Mouse (Mus musculus) cerebellum, adult 2 months (tissue): ENCODE measurements around the gene Ywhah. TPM values are rescaled to one million over a fixed set of nuclear protein-coding genes. Genes with fewer than 3 reads are reported as not detected.

Experiments used
- DNase-seq, 2 experiments: peaks; one replicate each; pipeline ENCODE4 v3.0.0; 2021
- H3K27ac ChIP-seq: fragments of 200-500 bp; 2 replicates; pipeline ENCODE4 v1.5.1; 2012; ENCODE audit warnings: low read length, control low read depth, inconsistent platforms; ENCODE audit not compliant: insufficient read depth
- H3K27me3 ChIP-seq: fragments of 200-500 bp; 2 replicates; pipeline ENCODE4 v1.6.1; 2012; ENCODE audit warnings: inconsistent platforms, mild to moderate bottlenecking, low read length, moderate library complexity; ENCODE audit not compliant: control insufficient read depth, insufficient read depth
- H3K4me1 ChIP-seq: fragments of 200-500 bp; 2 replicates; pipeline ENCODE4 v1.6.1; 2011; ENCODE audit warnings: low read length; ENCODE audit not compliant: control insufficient read depth, insufficient read depth
- H3K4me3 ChIP-seq: fragments of 200-500 bp; replicated peaks from 2 replicates; pipeline ENCODE3; 2011; ENCODE audit warnings: mild to moderate bottlenecking, low read depth, low read length, control low read depth; ENCODE audit not compliant: insufficient read depth
- CTCF ChIP-seq: fragments of 200-500 bp; IDR thresholded peaks from 2 replicates; pipeline ENCODE4 v1.5.1; 2011; ENCODE audit warnings: low read depth, mild to moderate bottlenecking, control low read depth, low read length, moderate library complexity, borderline replicate concordance; ENCODE audit not compliant: insufficient read depth
- POLR2A ChIP-seq: fragments of 200-500 bp; IDR thresholded peaks from 2 replicates; pipeline ENCODE4 v1.6.1; 2011; ENCODE audit warnings: low read length, control low read depth, borderline replicate concordance; ENCODE audit not compliant: insufficient read depth
- WGBS: fragments of 180-500 bp; shearing (Covaris S2); methylation state at CpG from one replicate; pipeline ENCODE4 v1.1.7; 2018; 5-methylcytosine and 5-hydroxymethylcytosine counted together
- polyA plus RNA-seq: library from polyadenylated mRNA; depleted of rRNA; stranded (reverse); fragments of >200 nt; gene quantifications from 2 replicates; pipeline ENCODE4 v1.2.3, GENCODE M21; 2012

The Ywhah gene
- polyA plus RNA-seq, 1 experiment, result 1,631 TPM

- 87% methylated on average over 1 of the region's 1 CpGs for WGBS
- Histone ChIP-seq H3K4me1 (peaks cover 26% of the 10 kb centered on the region), H3K4me3 (no peak overlapping the region), H3K27ac (no peak overlapping the region), H3K27me3 (no peaks in the 10 kb centered on the region)
- no peak for TF ChIP-seq POLR2A
- TF ChIP-seq CTCF, result no peak
- no peak for DNase-seq
These were observed 4.5 kb upstream of the Ywhah start for GRCm38 (mm10) chr5:33014096-33014495.

GRCm38 (mm10) chr5:33015579-33015978 is 3.0 kb upstream of the Ywhah start:
- 58% methylated on average over 5 of the region's 5 CpGs for WGBS
- H3K4me1 ChIP-seq, result peaks cover 16% of the 10 kb centered on the region
- TF ChIP-seq POLR2A (no peak), CTCF (no peak)
- no peak for DNase-seq
- H3K27me3 ChIP-seq, result no peaks in the 10 kb centered on the region
- H3K27ac ChIP-seq, result no peak overlapping the region
- no peak overlapping the region for H3K4me3 ChIP-seq

GRCm38 (mm10) chr5:33018189-33018560 is 441 bp upstream of the Ywhah start:
- no peaks in the 10 kb centered on the region for H3K27me3 ChIP-seq
- TF ChIP-seq CTCF, result no peak
- TF ChIP-seq POLR2A, result no peak
- H3K4me1 ChIP-seq, result peaks cover 7% of the 10 kb centered on the region; the same call in 1 of the 2 replicates
- H3K4me3 ChIP-seq, result peak overlapping the region; percentile 70
- no peak for DNase-seq
- peak overlapping the region; percentile 99 for H3K27ac ChIP-seq
- 2% methylated on average over 15 of the region's 15 CpGs for WGBS

GRCm38 (mm10) chr5:33019426-33019821 is 808 bp downstream of the Ywhah start:
- H3K4me1 ChIP-seq, result peaks cover 12% of the 10 kb centered on the region; the same call in 1 of the 2 replicates
- no peak for TF ChIP-seq POLR2A
- TF ChIP-seq CTCF, result no peak
- no peaks in the 10 kb centered on the region for H3K27me3 ChIP-seq
- DNase-seq, result no peak
- H3K4me3 ChIP-seq, result peak overlapping the region; percentile 99
- H3K27ac ChIP-seq, result peak overlapping the region; percentile 92
- WGBS, result under 1% methylated on average over 12 of the region's 12 CpGs

GRCm38 (mm10) chr5:33021622-33022021 is 3.0 kb downstream of the Ywhah start:
- 63% methylated on average over 2 of the region's 2 CpGs for WGBS
- TF ChIP-seq CTCF (peak; percentile 64; the same call in 1 of the 2 replicates), POLR2A (no peak)
- no peak overlapping the region for H3K27ac ChIP-seq
- peak; percentile 42 for DNase-seq
- H3K4me1 ChIP-seq, result peaks cover 12% of the 10 kb centered on the region; the same call in 1 of the 2 replicates
- no peak overlapping the region for H3K4me3 ChIP-seq
- no peaks in the 10 kb centered on the region for H3K27me3 ChIP-seq

GRCm38 (mm10) chr5:33023337-33023736 is 4.7 kb downstream of the Ywhah start:
- 81% methylated on average over 4 of the region's 4 CpGs for whole genome bisulfite sequencing
- H3K27ac ChIP-seq, result no peak overlapping the region

GRCm38 (mm10) chr5:33024474-33024873 is 5.9 kb downstream of the Ywhah start:
- TF ChIP-seq CTCF, result no peak
- TF ChIP-seq POLR2A, result no peak
- no peak for DNase-seq
- WGBS, result 78% methylated on average over 5 of the region's 5 CpGs
- H3K4me3 ChIP-seq, result no peak overlapping the region
- H3K27me3 ChIP-seq, result no peaks in the 10 kb centered on the region
- no peak overlapping the region for H3K27ac ChIP-seq
- peaks cover 12% of the 10 kb centered on the region; the same call in 1 of the 2 replicates for H3K4me1 ChIP-seq

More at GRCm38 (mm10) chr5:33023337-33023736, 4.7 kb downstream of the Ywhah start:
- H3K27me3 ChIP-seq, result no peaks in the 10 kb centered on the region
- H3K4me1 ChIP-seq, result peaks cover 12% of the 10 kb centered on the region; the same call in 1 of the 2 replicates
- DNase-seq, result no peak
- TF ChIP-seq POLR2A (no peak), CTCF (no peak)
- H3K4me3 ChIP-seq, result no peak overlapping the region

GRCm38 (mm10) chr5:33028656-33029055 is 10.0 kb downstream of the Ywhah start:
- TF ChIP-seq POLR2A (no peak), CTCF (no peak)
- WGBS, result 58% methylated on average over 2 of the region's 2 CpGs
- DNase-seq, result no peak
- Histone ChIP-seq H3K4me3 (no peak overlapping the region), H3K4me1 (peaks cover 5% of the 10 kb centered on the region; the same call in 1 of the 2 replicates), H3K27me3 (no peaks in the 10 kb centered on the region), H3K27ac (no peak overlapping the region)
